Mouse (Mus musculus) right cerebral cortex, postnatal 10 days (tissue): ENCODE measurements at regions not wholly inside any gene's neighbourhood (a gene's known extent, or its start where the extent isn't known, plus 50 kb on each side); places are given as distances from the start of the nearest gene placed in this dataset.
"Not testable (repeated sequence)": the region's sequence is repeated elsewhere in the genome, so short reads cannot be mapped to it uniquely, and the experiment has no call there.

Experiments used
- DNase-seq, 2 experiments: peaks; one replicate each; pipeline ENCODE4 v3.0.0; 2021; ENCODE audit warnings: low spot score in 2 of 2

DNA sequence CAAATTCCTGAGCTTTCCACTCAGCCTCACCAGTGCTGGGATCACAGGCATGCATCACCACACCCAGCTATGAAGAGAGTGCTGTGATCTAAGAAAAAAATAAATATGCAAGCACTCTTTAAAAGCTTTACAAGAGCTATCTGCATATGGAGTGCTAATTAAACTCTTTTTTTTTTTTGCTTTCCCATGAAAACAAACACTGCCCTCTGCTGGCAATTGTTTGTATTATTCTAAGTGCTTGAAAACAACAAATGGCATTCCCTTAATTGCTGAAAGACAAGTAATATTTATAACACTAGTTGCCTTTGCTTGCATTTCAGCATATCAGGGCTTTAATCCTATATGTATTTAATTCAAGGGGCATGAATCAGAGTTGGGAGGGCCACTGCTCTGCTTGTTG is 91.8 kb downstream of the 5730507C01Rik start:
- peak in 1 of 2 experiments; percentile 14 for DNase-seq

DNA sequence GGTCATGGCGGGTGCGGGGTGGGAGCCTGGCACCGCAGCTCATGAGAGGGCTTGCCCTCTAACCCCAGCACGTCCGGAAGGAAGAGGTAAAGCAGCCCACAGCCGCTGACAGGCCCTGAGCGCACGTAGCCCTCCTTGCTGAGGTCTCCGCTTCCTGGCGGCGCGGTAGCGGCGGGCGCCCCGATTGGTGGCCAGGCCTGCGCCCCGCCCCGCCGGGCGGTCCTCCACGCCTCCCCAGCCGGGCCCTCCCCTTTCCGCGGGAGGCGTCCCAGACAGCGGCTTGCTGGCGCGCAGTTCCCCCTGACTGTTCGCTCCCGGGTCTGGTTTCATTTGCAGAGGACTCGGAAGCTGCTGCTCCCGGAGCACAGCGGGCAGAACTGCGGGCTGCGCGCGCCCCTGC is 95.5 kb downstream of the 5730507C01Rik start:
- peak; percentile 61 to 72 for DNase-seq

DNA sequence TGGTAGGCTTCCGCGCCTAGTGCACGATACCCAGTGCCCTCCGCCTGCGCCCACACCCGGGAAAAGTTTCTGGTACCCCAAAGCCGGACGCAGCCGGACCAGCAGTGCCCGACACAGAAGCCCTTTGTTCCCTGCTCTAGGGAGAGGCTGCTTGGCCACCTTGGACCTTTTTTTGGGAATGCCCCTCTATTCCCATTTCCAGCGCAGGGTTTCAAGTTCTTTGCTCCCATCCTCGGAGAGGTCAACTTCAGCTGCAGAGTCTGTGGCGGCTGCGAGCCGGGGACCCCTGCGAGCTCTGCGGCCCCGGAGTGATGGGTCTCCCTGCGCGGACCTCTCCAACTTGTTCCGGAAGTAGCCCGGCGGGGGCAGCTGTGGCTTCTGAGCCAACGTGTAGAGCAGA is 96.3 kb downstream of the 5730507C01Rik start:
- not testable (repeated sequence) for DNase-seq
